Mouse (Mus musculus) MEL (cell line): ENCODE results near the gene Cdh4.

ENCODE experiments used
- CHD1 ChIP-seq: IDR thresholded peaks from 2 replicates; pipeline ENCODE4 v1.6.1; 2012; ENCODE audit warnings: low read depth, mild to moderate bottlenecking, inconsistent platforms, low read length, improper control_type of control experiment
- E2F4 ChIP-seq: IDR thresholded peaks from 2 replicates; pipeline ENCODE4 v1.6.1; 2011; ENCODE audit warnings: low read depth, low read length, improper control_type of control experiment, borderline replicate concordance

GRCm38 (mm10) chr2:179395442-179395841 lies 46.8 kb upstream of the Cdh4 start:
- TF ChIP-seq CHD1 (no peak), E2F4 (no peak)
